Mouse (Mus musculus) thymus, adult 2 months (tissue): ENCODE data around the gene 4930426L09Rik.

Source experiments
- CTCF ChIP-seq: fragments of 200-500 bp; IDR thresholded peaks from 2 replicates; pipeline ENCODE4 v1.5.1; 2012; ENCODE audit warnings: mild to moderate bottlenecking, control low read depth, low read length, moderate library complexity, borderline replicate concordance; ENCODE audit not compliant: control insufficient read depth, poor library complexity, insufficient read depth; ENCODE audit errors: extremely low read depth
- POLR2A ChIP-seq: fragments of 200-500 bp; IDR thresholded peaks from 2 replicates; pipeline ENCODE4 v1.6.1; 2012; ENCODE audit warnings: mild to moderate bottlenecking, low read length, control low read depth, moderate library complexity; ENCODE audit not compliant: control insufficient read depth, poor library complexity, insufficient read depth; ENCODE audit errors: extremely low read depth

GRCm38 (mm10) chr2:18988885-18989284 is 9.3 kb upstream of the 4930426L09Rik start:
- TF ChIP-seq POLR2A: no peak
- no peak for TF ChIP-seq CTCF
